Comparison of ENCODE assay signal across 8 mouse cellular contexts in genomic region chr16:49616263-49616872, GRCm38 (mm10).
DNase-seq lines count a peak whose midpoint lies in the region; ATAC-seq and TF ChIP-seq lines count a peak whose summit lies in the region.

No protein-coding gene starts in this region.

- 48% methylated on average over 13 of the region's 13 CpGs for WGBS in hindbrain, postnatal 0 days
- WGBS in forebrain, embryonic 16.5 days = 67% methylated on average over 13 of the region's 13 CpGs

- peak overlapping the region; percentile 23 for H3K4me3 ChIP-seq in hindbrain, postnatal 0 days (ENCODE audit: low read length)
- no peak overlapping the region for H3K4me3 ChIP-seq in forebrain, embryonic 16.5 days (replicated peaks; ENCODE audit: low read length)

- no peak for TF ChIP-seq POLR2A in brain, embryonic 14.5 days (IDR thresholded peaks at IDR 0.05; ENCODE audit: borderline replicate concordance, extremely low read depth, insufficient read depth, insufficient read length, poor library complexity, severe bottlenecking)

- peak overlapping the region; percentile 27; the same call in 1 of the 2 replicates for H3K27ac ChIP-seq in hindbrain, postnatal 0 days
- H3K27ac ChIP-seq in forebrain, embryonic 16.5 days (ENCODE audit: low read length) = no peak overlapping the region

- no peak for TF ChIP-seq CTCF in brain, embryonic 14.5 days (IDR thresholded peaks at IDR 0.05; ENCODE audit: borderline replicate concordance, extremely low read depth, insufficient read depth, insufficient read length)
- TF ChIP-seq CTCF in hindbrain, postnatal 0 days (IDR thresholded peaks at IDR 0.05; ENCODE audit: low read depth) = no peak

- H3K4me1 ChIP-seq in hindbrain, postnatal 0 days (ENCODE audit: insufficient read depth, low read length) = 0 out of 2 replicates have a peak, but pooled peaks cover 3% of the 10 kb centered on the region
- H3K4me1 ChIP-seq in forebrain, embryonic 16.5 days (replicated peaks; ENCODE audit: control insufficient read depth, insufficient read depth, low read length) = no peaks in the 10 kb centered on the region

- no peaks in the 10 kb centered on the region for H3K27me3 ChIP-seq in hindbrain, postnatal 0 days (ENCODE audit: insufficient read depth, low read length)
- no peaks in the 10 kb centered on the region for H3K27me3 ChIP-seq in forebrain, embryonic 16.5 days (replicated peaks; ENCODE audit: control insufficient read depth, insufficient read depth, low read length)

- H3K9me3 ChIP-seq in hindbrain, postnatal 0 days (ENCODE audit: low read length) = peaks cover 4% of the 10 kb centered on the region; the same call in 1 of the 2 replicates
- peaks cover 3% of the 10 kb centered on the region; the same call in 1 of the 2 replicates for H3K9me3 ChIP-seq in forebrain, embryonic 16.5 days (ENCODE audit: control insufficient read depth, low read length)

- ATAC-seq in hindbrain, postnatal 0 days = 0 out of 2 replicates have a peak, but pooled peaks have one; percentile 32
- no peak for ATAC-seq in forebrain, embryonic 16.5 days

- no peak overlapping the region for H3K9ac ChIP-seq in hindbrain, postnatal 0 days (replicated peaks; ENCODE audit: low read length)
- no peak overlapping the region for H3K9ac ChIP-seq in forebrain, embryonic 16.5 days (replicated peaks; ENCODE audit: low read depth, low read length)

- H3K36me3 ChIP-seq in hindbrain, postnatal 0 days (ENCODE audit: insufficient read depth, low read length) = no peaks in the 10 kb centered on the region
- no peaks in the 10 kb centered on the region for H3K36me3 ChIP-seq in forebrain, embryonic 16.5 days (ENCODE audit: control insufficient read depth, insufficient read depth)

- DNase-seq in kidney, postnatal 14 days = peak; percentile 12
- DNase-seq in kidney, postnatal 36 days = no peak
- peak; percentile 49 for DNase-seq in brain, embryonic 14.5 days (ENCODE audit: low read depth)
- DNase-seq in cerebellum, postnatal 36 days = peak; percentile 21 to 52
- DNase-seq in hindbrain, postnatal 0 days (ENCODE audit: low spot score) = peak; percentile 45
- DNase-seq in ovary, postnatal 36 days (ENCODE audit: low spot score) = no peak
- DNase-seq in retina, embryonic 14.5 days (ENCODE audit: low spot score) = no peak

- peak overlapping the region; percentile 40 for H3K4me2 ChIP-seq in hindbrain, postnatal 0 days (ENCODE audit: low read depth, low read length)
- no peak overlapping the region for H3K4me2 ChIP-seq in forebrain, embryonic 16.5 days (ENCODE audit: low read length)

Comparison
In these comparisons a context has a peak if more than half of its experiments do, and no peak if none do; other contexts are left out.
1. DNase-seq: peak in kidney, postnatal 14 days (single experiment), brain, embryonic 14.5 days (single experiment), cerebellum, postnatal 36 days (2 of 2) and hindbrain, postnatal 0 days (single experiment); none in kidney, postnatal 36 days (0 of 2), ovary, postnatal 36 days (single experiment) and retina, embryonic 14.5 days (single experiment).